Mouse (Mus musculus) stomach, postnatal 0 days (tissue): ENCODE measurements around the gene Gtf2e1. TPM values are rescaled to one million over a fixed set of nuclear protein-coding genes. Genes with fewer than 3 reads are reported as not detected.

Experiments
- ATAC-seq: fragments of 200-750 bp; cut with Nextera tagmentation; 2 replicates; pipeline ENCODE4 v1.8.0; 2017; ENCODE audit not compliant: low FRiP score, low TSS enrichment
- DNase-seq: peaks from one replicate; pipeline ENCODE4 v3.0.0-alpha.2; 2016; ENCODE audit warnings: low spot score
- H3K27ac ChIP-seq: fragments of 300-500 bp; sonication (generic); replicated peaks from 2 replicates; pipeline ENCODE4 v1.5.1; 2014; ENCODE audit warnings: mild to moderate bottlenecking, control low read depth
- H3K27me3 ChIP-seq: fragments of 300-500 bp; sonication (generic); 2 replicates; pipeline ENCODE4 v1.6.1; 2014; ENCODE audit warnings: low read length; ENCODE audit not compliant: control insufficient read depth, insufficient read depth
- H3K36me3 ChIP-seq: fragments of 300-500 bp; sonication (generic); 2 replicates; pipeline ENCODE4 v1.6.1; 2014; ENCODE audit warnings: low read length, mixed read lengths; ENCODE audit not compliant: control insufficient read depth, insufficient read depth
- H3K4me1 ChIP-seq: fragments of 300-500 bp; sonication (generic); replicated peaks from 2 replicates; pipeline ENCODE4 v1.6.1; 2014; ENCODE audit warnings: antibody characterized with exemption; ENCODE audit not compliant: control insufficient read depth, insufficient read depth
- H3K4me2 ChIP-seq: fragments of 300-500 bp; sonication (generic); replicated peaks from 2 replicates; pipeline ENCODE4 v1.6.1; 2014; ENCODE audit warnings: low read depth, mild to moderate bottlenecking, control low read depth, moderate library complexity
- H3K4me3 ChIP-seq: fragments of 300-500 bp; sonication (generic); 2 replicates; pipeline ENCODE4 v1.5.1; 2014; ENCODE audit warnings: low read depth, low read length, control low read depth
- H3K9ac ChIP-seq: fragments of 300-500 bp; sonication (generic); 2 replicates; pipeline ENCODE4 v1.6.1; 2014; ENCODE audit warnings: mild to moderate bottlenecking, low read length, control low read depth, mixed read lengths
- H3K9me3 ChIP-seq: fragments of 300-500 bp; sonication (generic); 2 replicates; pipeline ENCODE4 v1.6.1; 2016; ENCODE audit warnings: low read length; ENCODE audit not compliant: control insufficient read depth
- CTCF ChIP-seq: IDR thresholded peaks from 2 replicates; pipeline ENCODE4 v1.5.1; 2016; ENCODE audit warnings: antibody characterized with exemption, low read depth, mild to moderate bottlenecking, moderate library complexity
- EP300 ChIP-seq: optimal IDR thresholded peaks from 2 replicates; pipeline ENCODE3; 2016; ENCODE audit warnings: antibody characterized with exemption
- WGBS: fragments of 180-500 bp; shearing (Covaris S2); extraction: QIAGEN DNeasy Blood & Tissue Kit; methylation state at CpG from one replicate; pipeline ENCODE4 v1.1.7; 2014; 5-methylcytosine and 5-hydroxymethylcytosine counted together
- polyA plus RNA-seq: library from polyadenylated mRNA; unstranded; fragments of >200 nt; fragmentation: Nextera tagmentation; extraction: Ambion mirVana; gene quantifications from 2 replicates; pipeline ENCODE4 v1.2.1, GENCODE M21; 2015

Gtf2e1 gene
- polyA plus RNA-seq, 1 experiment from 2014 or later: 9.2 TPM

DNA sequence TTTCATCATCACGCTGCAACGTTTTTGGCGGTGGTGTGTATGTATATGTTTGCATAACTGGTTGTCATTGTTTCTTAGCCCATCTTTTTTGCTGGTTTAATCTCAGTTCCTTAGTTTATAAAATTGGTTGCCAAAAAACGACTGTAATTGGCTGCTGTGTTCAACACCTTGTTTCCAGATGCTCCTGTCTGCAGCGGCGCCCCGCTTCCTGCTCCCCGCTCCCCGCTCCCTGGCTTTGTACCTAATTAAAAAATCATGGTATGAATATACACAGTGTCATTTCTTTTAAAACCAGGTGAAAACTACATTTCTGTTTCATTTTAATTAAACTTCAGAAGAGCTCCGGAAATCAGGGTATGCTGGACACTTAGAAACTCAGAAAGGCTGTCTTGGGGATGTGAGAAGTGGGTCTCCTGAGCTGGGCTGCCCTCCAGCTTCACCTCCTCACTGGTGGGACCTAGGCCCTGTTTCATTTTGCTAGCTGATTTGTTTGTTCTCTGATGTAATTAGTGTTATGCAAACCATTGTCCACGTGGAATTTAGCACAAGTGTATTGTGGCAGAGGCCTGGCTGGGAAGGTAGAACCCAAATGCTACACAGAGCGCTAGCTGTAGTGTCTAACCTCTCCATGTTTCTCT, 32.6 kb upstream of the Gtf2e1 start:
- no peak for ATAC-seq
- no peak overlapping the region for H3K4me2 ChIP-seq
- H3K9ac ChIP-seq: no peak overlapping the region
- H3K4me1 ChIP-seq: no peaks in the 10 kb centered on the region
- H3K36me3 ChIP-seq: no peaks in the 10 kb centered on the region; the same call in 1 of the 2 replicates
- TF ChIP-seq EP300 (no peak), CTCF (no peak)
- H3K27me3 ChIP-seq: no peaks in the 10 kb centered on the region
- no peak overlapping the region for H3K27ac ChIP-seq
- no peak for DNase-seq
- no peak overlapping the region for H3K4me3 ChIP-seq
- no peaks in the 10 kb centered on the region for H3K9me3 ChIP-seq
- WGBS: 79% methylated on average over 12 of the region's 12 CpGs

DNA sequence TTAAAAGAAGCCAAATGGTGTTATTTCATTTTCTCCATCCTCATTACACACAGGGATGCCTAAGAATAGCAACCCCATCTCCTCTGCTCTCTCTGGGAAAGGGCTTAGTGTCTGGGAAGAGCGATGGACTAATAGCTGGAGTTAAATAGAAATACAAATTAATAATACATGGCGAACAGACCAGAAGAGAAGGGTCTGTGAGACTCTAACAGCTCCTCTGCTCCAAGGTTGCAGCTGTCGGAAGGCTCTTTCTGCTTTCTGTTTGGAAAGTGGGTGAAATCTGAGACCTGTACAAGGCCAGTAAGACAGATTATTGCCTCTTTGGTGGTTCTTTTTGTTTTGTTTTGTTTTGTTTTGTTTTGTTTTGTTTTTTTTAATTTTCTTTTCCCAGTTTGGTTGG, 32.0 kb upstream of the Gtf2e1 start:
- DNase-seq (no peak), ATAC-seq (no peak)
- H3K4me1 ChIP-seq: no peaks in the 10 kb centered on the region
- H3K4me2 ChIP-seq: no peak overlapping the region
- H3K9me3 ChIP-seq: no peaks in the 10 kb centered on the region
- no peak overlapping the region for H3K4me3 ChIP-seq
- H3K27ac ChIP-seq: 0 out of 2 replicates have a peak overlapping the region, but pooled peaks have one; percentile 13
- no peaks in the 10 kb centered on the region; the same call in 1 of the 2 replicates for H3K36me3 ChIP-seq
- 60% methylated on average over 3 of the region's 3 CpGs for WGBS
- H3K27me3 ChIP-seq: no peaks in the 10 kb centered on the region
- no peak overlapping the region for H3K9ac ChIP-seq
- TF ChIP-seq EP300: no peak
- TF ChIP-seq CTCF: no peak

DNA sequence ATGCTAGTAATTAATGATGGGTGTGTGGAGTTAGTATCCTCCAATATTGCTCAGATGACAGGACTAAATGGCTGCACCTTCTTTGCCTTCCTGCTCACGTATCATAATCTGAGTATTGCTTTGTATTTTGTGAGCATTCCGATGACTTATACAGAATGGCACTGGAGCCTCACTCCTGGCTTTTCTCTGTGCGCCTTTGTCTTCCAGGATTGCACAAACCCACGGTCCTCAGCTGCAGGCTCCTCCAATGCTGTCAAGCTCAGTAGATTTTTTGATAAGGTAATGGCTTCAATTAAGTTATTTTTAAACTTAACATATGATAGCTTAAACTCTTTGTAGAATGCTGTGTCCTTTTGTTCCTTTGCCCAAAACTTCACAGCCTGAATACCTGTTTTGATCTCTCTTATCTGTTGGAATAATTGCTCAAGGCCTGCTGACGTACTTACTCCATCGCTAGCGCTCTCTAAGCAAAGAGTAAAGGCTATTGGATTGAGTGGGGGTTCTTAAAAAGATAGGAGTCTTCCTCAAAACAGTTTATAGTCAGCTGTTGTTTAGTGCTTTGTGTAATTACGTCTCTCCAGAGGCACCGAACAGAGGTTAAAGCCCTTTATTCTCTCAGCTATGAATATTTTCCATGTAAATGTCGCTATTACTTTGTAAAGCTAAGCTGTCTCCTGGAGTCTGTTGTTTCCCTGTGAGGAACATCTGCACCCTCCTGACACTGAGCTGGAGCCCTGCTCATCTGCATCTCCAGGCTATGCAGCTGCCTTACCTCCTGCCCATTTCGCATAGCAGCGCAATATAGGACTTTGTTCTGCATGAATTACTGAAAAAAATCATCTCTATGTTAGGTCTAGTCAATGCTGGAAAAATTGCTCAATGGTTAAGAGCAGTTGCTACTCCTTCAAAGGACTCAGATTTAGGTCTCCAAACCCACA, 27.8 kb upstream of the Gtf2e1 start:
- Histone ChIP-seq H3K36me3 (no peaks in the 10 kb centered on the region; the same call in 1 of the 2 replicates), H3K4me3 (no peak overlapping the region), H3K4me1 (no peaks in the 10 kb centered on the region), H3K27ac (no peak overlapping the region), H3K27me3 (no peaks in the 10 kb centered on the region), H3K4me2 (no peak overlapping the region), H3K9me3 (no peaks in the 10 kb centered on the region), H3K9ac (no peak overlapping the region)
- ATAC-seq (no peak), DNase-seq (no peak)
- 83% methylated on average over 12 of the region's 12 CpGs for WGBS
- TF ChIP-seq EP300: no peak
- no peak for TF ChIP-seq CTCF

DNA sequence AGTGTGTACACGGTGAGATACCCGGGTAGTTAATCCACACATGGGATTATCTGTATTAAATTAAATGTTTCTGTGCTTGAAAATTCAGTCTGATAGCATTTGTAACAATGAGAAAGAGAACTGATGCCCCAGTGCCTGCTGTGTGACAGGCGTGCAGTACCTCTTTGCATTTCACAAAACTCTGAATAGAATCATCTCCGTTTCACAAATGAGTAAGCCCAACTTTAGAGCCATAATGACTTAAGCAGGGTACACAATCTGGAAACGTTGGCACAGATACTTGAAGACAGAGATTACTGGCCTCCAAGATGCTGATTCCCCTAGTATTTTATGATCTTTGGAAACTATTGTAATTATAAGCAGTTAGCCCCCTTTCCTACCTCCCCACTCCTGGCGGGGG, 26.5 kb upstream of the Gtf2e1 start:
- H3K27me3 ChIP-seq: no peaks in the 10 kb centered on the region
- H3K9ac ChIP-seq: no peak overlapping the region
- H3K9me3 ChIP-seq: no peaks in the 10 kb centered on the region
- DNase-seq (no peak), ATAC-seq (no peak)
- no peak overlapping the region for H3K4me2 ChIP-seq
- TF ChIP-seq EP300: no peak
- no peak for TF ChIP-seq CTCF
- no peaks in the 10 kb centered on the region for H3K4me1 ChIP-seq
- H3K4me3 ChIP-seq: no peak overlapping the region
- H3K36me3 ChIP-seq: no peaks in the 10 kb centered on the region; the same call in 1 of the 2 replicates
- WGBS: 71% methylated on average over 6 of the region's 6 CpGs
- no peak overlapping the region for H3K27ac ChIP-seq

DNA sequence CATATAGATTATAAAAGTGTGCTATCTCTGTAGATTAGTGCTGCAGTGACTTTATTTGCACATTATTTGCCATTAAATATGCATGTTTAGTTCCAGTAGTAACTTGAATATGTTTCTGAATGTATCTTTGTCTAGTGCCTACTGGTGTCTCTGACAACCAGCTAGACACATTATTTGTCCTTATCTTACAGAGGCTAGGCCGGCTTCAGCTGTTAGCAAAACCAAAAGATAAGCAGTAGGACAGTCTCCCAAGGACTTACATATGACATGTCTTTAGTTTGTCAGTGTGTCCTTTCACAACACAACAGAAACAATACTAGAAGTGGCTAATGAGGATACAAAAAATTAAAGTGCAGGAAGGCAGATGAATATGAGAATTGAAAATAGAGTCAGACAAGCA, 25.5 kb upstream of the Gtf2e1 start:
- Histone ChIP-seq H3K9ac (no peak overlapping the region), H3K9me3 (no peaks in the 10 kb centered on the region), H3K27ac (no peak overlapping the region), H3K27me3 (no peaks in the 10 kb centered on the region), H3K4me3 (no peak overlapping the region), H3K4me1 (no peaks in the 10 kb centered on the region), H3K4me2 (no peak overlapping the region), H3K36me3 (no peaks in the 10 kb centered on the region; the same call in 1 of the 2 replicates)
- WGBS: 60% methylated on average over 1 of the region's 1 CpGs
- DNase-seq: no peak
- no peak for TF ChIP-seq EP300
- TF ChIP-seq CTCF: no peak
- ATAC-seq: no peak

DNA sequence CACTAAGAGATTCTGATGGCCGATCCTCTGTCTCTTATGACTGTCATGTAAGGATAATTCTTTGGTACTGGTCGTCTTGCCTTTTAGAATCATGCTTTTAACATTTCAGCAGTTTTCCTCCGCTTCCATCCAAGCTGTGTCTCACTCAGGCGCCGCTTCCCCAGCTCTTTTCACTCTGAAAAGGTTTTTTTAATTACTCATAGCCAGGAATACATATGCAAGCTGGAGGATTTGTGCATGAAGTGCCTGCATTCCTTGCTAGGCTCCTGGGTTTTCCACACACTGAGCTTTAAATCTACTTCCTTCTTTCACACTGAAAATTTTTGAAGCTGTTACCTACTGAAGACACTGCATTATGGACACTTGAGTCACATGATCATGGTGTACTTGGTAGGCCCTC, 23.4 kb upstream of the Gtf2e1 start:
- Histone ChIP-seq H3K9me3 (no peaks in the 10 kb centered on the region), H3K4me2 (no peak overlapping the region), H3K9ac (no peak overlapping the region), H3K27ac (no peak overlapping the region), H3K4me1 (no peaks in the 10 kb centered on the region), H3K4me3 (no peak overlapping the region), H3K36me3 (no peaks in the 10 kb centered on the region), H3K27me3 (no peaks in the 10 kb centered on the region)
- no peak for DNase-seq
- TF ChIP-seq CTCF: no peak
- TF ChIP-seq EP300: no peak
- no peak for ATAC-seq
- 90% methylated on average over 5 of the region's 5 CpGs for WGBS
